Mouse (Mus musculus) testis, adult 2 months (tissue): ENCODE measurements around the gene Phactr1. TPM values are rescaled to one million over a fixed set of nuclear protein-coding genes. Genes with fewer than 3 reads are reported as not detected.

Experiments used
- H3K27ac ChIP-seq: fragments of 200-500 bp; 2 replicates; pipeline ENCODE4 v1.5.1; 2012; ENCODE audit warnings: low read depth, low read length; ENCODE audit not compliant: control insufficient read depth, insufficient read depth
- H3K27me3 ChIP-seq: fragments of 200-500 bp; 2 replicates; pipeline ENCODE4 v1.6.1; 2012; ENCODE audit warnings: mild to moderate bottlenecking, low read length, moderate library complexity; ENCODE audit not compliant: control insufficient read depth, insufficient read depth
- H3K36me3 ChIP-seq: fragments of 200-500 bp; 2 replicates; pipeline ENCODE4 v1.6.1; 2012; ENCODE audit warnings: mild to moderate bottlenecking, low read length; ENCODE audit not compliant: control insufficient read depth, insufficient read depth
- H3K4me1 ChIP-seq: fragments of 200-500 bp; 2 replicates; pipeline ENCODE4 v1.6.1; 2012; ENCODE audit warnings: low read length; ENCODE audit not compliant: control insufficient read depth, insufficient read depth
- H3K4me3 ChIP-seq: fragments of 200-500 bp; 2 replicates; pipeline ENCODE4 v1.5.1; 2012; ENCODE audit warnings: low read depth, mild to moderate bottlenecking, low read length, moderate library complexity, mixed read lengths; ENCODE audit not compliant: control insufficient read depth
- CTCF ChIP-seq: fragments of 200-500 bp; IDR thresholded peaks from 2 replicates; pipeline ENCODE4 v1.5.1; 2012; ENCODE audit warnings: low read depth, mild to moderate bottlenecking, inconsistent platforms, low read length, moderate library complexity; ENCODE audit not compliant: control insufficient read depth, insufficient read depth, insufficient replicate concordance
- POLR2A ChIP-seq: fragments of 200-500 bp; IDR thresholded peaks from 2 replicates; pipeline ENCODE4 v1.6.1; 2012; ENCODE audit warnings: low read depth, mild to moderate bottlenecking, inconsistent platforms, low read length, moderate library complexity; ENCODE audit not compliant: control insufficient read depth
- polyA plus RNA-seq: library from polyadenylated mRNA; depleted of rRNA; stranded (reverse); fragments of >200 nt; gene quantifications from 2 replicates; pipeline ENCODE4 v1.2.3, GENCODE M21; 2012

Phactr1 gene
- polyA plus RNA-seq, 1 experiment: 50.2 TPM

DNA sequence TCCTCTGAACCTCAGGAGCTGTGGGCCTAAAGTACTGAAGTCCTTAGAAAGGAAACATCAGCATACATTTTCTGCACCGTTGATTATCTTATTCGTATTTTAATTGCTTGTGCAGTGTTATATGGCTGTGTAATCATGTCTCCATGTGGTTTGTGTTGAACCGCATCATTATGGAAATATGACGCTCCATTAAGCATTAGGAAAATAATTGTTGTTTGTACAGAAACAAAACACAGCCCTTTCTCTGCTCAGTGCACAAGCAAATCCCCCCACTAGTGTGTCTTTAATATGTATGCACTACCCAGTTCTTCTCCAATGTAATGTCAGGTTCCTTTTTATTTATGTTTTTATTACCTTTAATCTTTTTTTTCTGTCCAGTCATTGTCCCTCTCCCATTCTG is 333.6 kb downstream of the Phactr1 start:
- TF ChIP-seq CTCF (no peak), POLR2A (no peak)
- Histone ChIP-seq H3K36me3 (no peaks in the 10 kb centered on the region), H3K4me1 (no peaks in the 10 kb centered on the region), H3K27me3 (no peaks in the 10 kb centered on the region), H3K4me3 (no peak overlapping the region), H3K27ac (no peak overlapping the region)

DNA sequence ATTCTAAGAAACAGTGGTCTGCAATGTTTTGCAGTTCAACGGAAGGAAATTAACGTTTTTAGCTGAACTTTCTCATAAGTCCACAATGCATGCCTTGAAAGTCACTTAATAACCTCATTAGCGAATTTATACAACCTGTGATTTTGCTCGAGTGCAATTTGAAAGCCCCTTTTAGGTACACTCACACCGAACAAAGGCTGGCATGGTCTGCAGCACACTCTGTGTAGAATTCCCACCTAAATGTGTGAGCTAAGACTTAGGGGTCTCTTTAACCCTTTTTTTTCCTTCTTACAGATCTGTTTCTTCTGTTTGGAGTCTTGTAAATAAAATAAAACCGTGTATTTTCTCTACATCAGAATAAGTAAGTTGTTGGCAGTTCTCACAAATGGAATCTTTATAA is 335.3 kb downstream of the Phactr1 start:
- Histone ChIP-seq H3K36me3 (no peaks in the 10 kb centered on the region), H3K4me3 (no peak overlapping the region), H3K27me3 (no peaks in the 10 kb centered on the region), H3K4me1 (no peaks in the 10 kb centered on the region), H3K27ac (no peak overlapping the region)
- TF ChIP-seq POLR2A: no peak
- no peak for TF ChIP-seq CTCF

DNA sequence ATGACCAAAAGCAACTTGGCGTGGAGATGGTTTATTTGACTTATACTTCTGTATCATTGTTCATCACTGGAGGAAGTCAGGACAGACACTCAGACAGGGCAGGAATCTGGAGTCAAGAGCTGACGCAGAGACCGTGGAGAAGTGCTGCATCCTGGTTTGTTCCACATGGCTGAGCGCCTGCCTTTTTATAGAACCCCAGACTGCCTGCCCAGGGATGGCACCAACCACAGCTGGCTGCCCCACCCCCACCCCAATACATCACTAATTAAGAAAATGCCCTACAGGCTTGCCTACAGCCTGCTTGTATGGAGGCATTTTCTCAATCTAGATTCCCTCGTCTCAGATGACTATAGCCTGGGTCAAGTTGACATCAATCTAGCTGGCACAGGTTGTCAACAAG is 338.4 kb downstream of the Phactr1 start:
- no peak for TF ChIP-seq CTCF
- TF ChIP-seq POLR2A: no peak
- no peaks in the 10 kb centered on the region for H3K36me3 ChIP-seq
- H3K27ac ChIP-seq: no peak overlapping the region
- H3K4me1 ChIP-seq: no peaks in the 10 kb centered on the region
- H3K4me3 ChIP-seq: no peak overlapping the region
- H3K27me3 ChIP-seq: no peaks in the 10 kb centered on the region

DNA sequence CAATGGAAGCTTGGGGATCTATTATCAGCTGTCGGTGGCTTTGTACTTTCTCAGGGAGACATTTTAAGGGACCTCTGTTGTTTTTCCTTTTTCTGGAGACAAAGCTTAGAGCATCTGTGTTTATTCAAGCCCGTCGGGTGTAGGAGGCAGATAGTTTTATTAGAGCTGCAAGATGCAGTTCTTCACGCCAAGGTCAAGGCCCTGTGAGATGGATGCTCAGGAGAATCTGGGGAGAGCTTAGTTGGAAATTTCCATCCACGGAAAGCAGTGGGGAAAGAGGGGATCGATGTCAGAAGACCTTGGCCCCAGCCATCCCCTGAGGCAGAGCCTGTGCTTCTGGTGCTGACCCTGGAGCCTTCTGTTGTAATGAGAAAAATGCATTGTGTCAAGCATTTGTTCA is 340.6 kb downstream of the Phactr1 start:
- TF ChIP-seq POLR2A (no peak), CTCF (no peak)
- Histone ChIP-seq H3K4me1 (no peaks in the 10 kb centered on the region), H3K27me3 (no peaks in the 10 kb centered on the region), H3K27ac (no peak overlapping the region), H3K36me3 (no peaks in the 10 kb centered on the region), H3K4me3 (no peak overlapping the region)

DNA sequence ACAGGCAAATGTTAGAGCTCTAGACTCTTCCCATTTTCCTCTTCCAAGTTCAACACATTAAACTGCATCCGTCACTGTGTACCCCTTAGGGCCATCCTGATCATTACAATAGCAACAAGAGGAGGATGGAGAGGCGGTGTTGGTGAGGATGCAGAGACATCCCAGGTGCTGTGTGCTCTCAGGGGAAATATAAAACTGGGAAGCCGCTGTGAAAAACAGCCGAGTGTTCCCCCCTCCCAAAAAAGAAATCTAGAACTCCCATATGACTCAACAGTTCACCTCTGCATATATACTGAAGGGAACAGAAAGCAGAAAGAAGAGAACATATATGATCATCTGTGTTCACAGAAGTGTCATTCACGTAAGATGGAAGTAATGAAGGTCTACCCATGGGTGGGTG is 342.6 kb downstream of the Phactr1 start:
- Histone ChIP-seq H3K27ac (no peak overlapping the region), H3K4me3 (no peak overlapping the region), H3K36me3 (no peaks in the 10 kb centered on the region), H3K27me3 (no peaks in the 10 kb centered on the region), H3K4me1 (no peaks in the 10 kb centered on the region)
- TF ChIP-seq POLR2A (no peak), CTCF (no peak)

- H3K27me3 ChIP-seq: no peaks in the 10 kb centered on the region
- H3K27ac ChIP-seq: no peak overlapping the region
- TF ChIP-seq POLR2A: no peak
- TF ChIP-seq CTCF: no peak
- no peak overlapping the region for H3K4me3 ChIP-seq
- no peaks in the 10 kb centered on the region for H3K4me1 ChIP-seq
- no peaks in the 10 kb centered on the region for H3K36me3 ChIP-seq
These were observed 347.1 kb downstream of the Phactr1 start for GRCm38 (mm10) chr13:43027568-43027967.

DNA sequence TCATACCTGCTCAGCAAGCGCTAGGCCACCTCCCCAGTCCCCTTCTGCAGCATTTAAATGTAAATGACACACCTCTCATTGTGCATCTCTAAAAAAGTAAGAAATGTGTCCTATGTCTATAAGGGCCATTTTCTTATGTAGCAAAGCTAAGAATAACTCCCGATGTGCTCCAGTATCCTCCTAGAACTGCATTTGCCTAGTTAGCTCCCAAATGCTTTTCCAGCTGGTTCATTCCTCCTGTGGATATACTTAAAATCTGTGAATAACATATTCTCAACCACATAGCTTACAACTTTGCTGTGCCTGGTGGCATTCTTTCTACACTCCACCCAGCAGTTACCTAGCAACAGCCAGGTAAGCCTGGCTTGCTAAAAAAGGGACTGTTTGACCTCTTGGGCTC is 349.8 kb downstream of the Phactr1 start:
- Histone ChIP-seq H3K27me3 (no peaks in the 10 kb centered on the region), H3K4me3 (no peak overlapping the region), H3K36me3 (no peaks in the 10 kb centered on the region), H3K27ac (no peak overlapping the region), H3K4me1 (no peaks in the 10 kb centered on the region)
- TF ChIP-seq CTCF (no peak), POLR2A (no peak)

GRCm38 (mm10) chr13:43032451-43032850 is 352.0 kb downstream of the Phactr1 start:
- H3K27ac ChIP-seq: no peak overlapping the region
- H3K27me3 ChIP-seq: no peaks in the 10 kb centered on the region
- H3K4me1 ChIP-seq: no peaks in the 10 kb centered on the region
- TF ChIP-seq CTCF (no peak), POLR2A (no peak)
- no peaks in the 10 kb centered on the region for H3K36me3 ChIP-seq
- no peak overlapping the region for H3K4me3 ChIP-seq
